11 mouse cellular contexts compared by ENCODE assay signal in the genomic region with DNA sequence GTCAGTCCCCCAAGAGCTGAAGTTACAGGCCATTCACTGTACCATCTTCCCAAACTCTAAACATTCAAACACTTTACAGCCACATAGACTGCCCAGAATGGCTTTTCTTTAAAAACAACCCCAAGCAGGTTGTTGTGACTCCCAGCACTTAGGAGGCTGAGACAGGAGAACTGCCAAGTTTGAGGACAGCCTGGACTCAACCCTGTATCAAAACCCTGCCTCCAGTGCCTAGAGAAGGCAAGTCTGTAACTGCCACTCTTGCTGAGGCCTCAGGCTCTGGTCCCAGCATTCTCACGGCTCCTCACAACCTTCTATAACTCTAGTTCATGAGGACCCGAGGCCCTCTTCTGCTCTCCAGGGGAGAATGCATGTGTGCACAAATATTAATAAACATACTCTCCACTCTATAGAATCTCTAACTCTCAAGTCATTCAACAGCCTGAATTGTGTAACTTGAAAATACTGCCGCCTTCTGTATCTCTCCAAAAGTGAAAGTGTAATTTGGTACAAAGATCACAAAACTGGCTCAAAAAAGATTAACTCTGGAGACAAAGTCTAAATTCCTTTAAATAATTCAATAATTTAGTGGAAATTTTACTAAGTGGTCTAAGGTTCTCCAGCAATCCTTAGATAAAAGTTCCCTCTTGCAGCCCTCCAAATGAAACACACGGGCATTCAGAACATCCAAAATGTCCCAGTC. TPM values are rescaled to one million over a fixed set of nuclear protein-coding genes. Genes with fewer than 3 reads are reported as not detected.
DNase-seq lines count a peak whose midpoint lies in the region; ATAC-seq and TF ChIP-seq lines count a peak whose summit lies in the region.
"Had no signal": no experiment of that assay in that cellular context is flagged by ENCODE, and none has a peak within 500 bp of the region (broad histone marks: within the 10 kb centered on the region; RNA-seq: fewer than 3 reads in every experiment).

No protein-coding gene starts in this region.

- H3K9me3 ChIP-seq in heart, embryonic 15.5 days (replicated peaks) = no peaks in the 10 kb centered on the region
- no peaks in the 10 kb centered on the region for H3K9me3 ChIP-seq in midbrain, embryonic 13.5 days
- H3K9me3 ChIP-seq in midbrain, embryonic 11.5 days (ENCODE audit: control insufficient read depth, low read length) = no peaks in the 10 kb centered on the region
- H3K9me3 ChIP-seq: limb, embryonic 15.5 days had no signal

- ATAC-seq in heart, embryonic 15.5 days (replicated peaks; ENCODE audit: insufficient number of reproducible peaks, insufficient read depth, low FRiP score, low read depth) = no peak
- ATAC-seq in midbrain, embryonic 13.5 days = no peak
- ATAC-seq in midbrain, embryonic 11.5 days (ENCODE audit: low FRiP score) = no peak

- no peak for DNase-seq in heart, adult 18-20 months
- DNase-seq in midbrain, embryonic 11.5 days (ENCODE audit: low spot score, missing footprints) = no peak
- DNase-seq in naive thymus-derived CD4-positive, alpha-beta T cell, adult 2 months (ENCODE audit: low read depth) = peak; percentile 43
- DNase-seq in left cerebral cortex, adult 2 months (ENCODE audit: extremely low spot score in 1 of 2, low spot score in 2 of 2) = no peak
- DNase-seq: gastrocnemius, postnatal 10 days; right cerebral cortex, postnatal 25 days; thymus, postnatal 4 days had no signal

- H3K27me3 ChIP-seq in heart, embryonic 15.5 days = no peaks in the 10 kb centered on the region
- no peaks in the 10 kb centered on the region for H3K27me3 ChIP-seq in midbrain, embryonic 13.5 days
- no peaks in the 10 kb centered on the region for H3K27me3 ChIP-seq in midbrain, embryonic 11.5 days (ENCODE audit: control insufficient read depth, insufficient read depth, low read length)
- H3K27me3 ChIP-seq: limb, embryonic 15.5 days had no signal

- peak overlapping the region; percentile 15; the same call in 1 of the 2 replicates for H3K4me2 ChIP-seq in heart, embryonic 15.5 days
- 0 out of 2 replicates have a peak overlapping the region, but pooled peaks have one; percentile 4 for H3K4me2 ChIP-seq in midbrain, embryonic 13.5 days (replicated peaks)
- H3K4me2 ChIP-seq in midbrain, embryonic 11.5 days = no peak overlapping the region
- H3K4me2 ChIP-seq: limb, embryonic 15.5 days had no signal

- H3K36me3 ChIP-seq in heart, embryonic 15.5 days = no peaks in the 10 kb centered on the region
- no peaks in the 10 kb centered on the region for H3K36me3 ChIP-seq in midbrain, embryonic 13.5 days
- H3K36me3 ChIP-seq in midbrain, embryonic 11.5 days (ENCODE audit: control insufficient read depth, insufficient read depth, low read length) = no peaks in the 10 kb centered on the region
- H3K36me3 ChIP-seq: limb, embryonic 15.5 days had no signal

- no peak for TF ChIP-seq CTCF in left cerebral cortex, adult 2 months (IDR thresholded peaks at IDR 0.05)

- peaks cover 27% of the 10 kb centered on the region for H3K4me1 ChIP-seq in heart, embryonic 15.5 days (replicated peaks)
- peaks cover 40% of the 10 kb centered on the region for H3K4me1 ChIP-seq in midbrain, embryonic 13.5 days (replicated peaks)
- peaks cover 10% of the 10 kb centered on the region for H3K4me1 ChIP-seq in midbrain, embryonic 11.5 days (ENCODE audit: control insufficient read depth, insufficient read depth, low read length)
- peaks cover 11% of the 10 kb centered on the region for H3K4me1 ChIP-seq in brown adipose tissue, adult 24 weeks (ENCODE audit: control insufficient read depth, insufficient read depth, insufficient read length, low read length)

- no peak overlapping the region for H3K27ac ChIP-seq in heart, embryonic 15.5 days
- H3K27ac ChIP-seq in midbrain, embryonic 13.5 days = no peak overlapping the region
- H3K27ac ChIP-seq in midbrain, embryonic 11.5 days (ENCODE audit: low read depth, low read length) = no peak overlapping the region
- H3K27ac ChIP-seq in brown adipose tissue, adult 24 weeks (replicated peaks; ENCODE audit: low read depth, low read length) = 0 out of 2 replicates have a peak overlapping the region, but pooled peaks have one; percentile 28
- no peak overlapping the region for H3K27ac ChIP-seq in left cerebral cortex, adult 2 months
- H3K27ac ChIP-seq: limb, embryonic 15.5 days had no signal

- 66% methylated on average over 4 of the region's 4 CpGs for WGBS in heart, embryonic 15.5 days
- WGBS in midbrain, embryonic 13.5 days = 81% methylated on average over 4 of the region's 4 CpGs
- 92% methylated on average over 4 of the region's 4 CpGs for WGBS in midbrain, embryonic 11.5 days

- H3K9ac ChIP-seq in heart, embryonic 15.5 days = no peak overlapping the region
- no peak overlapping the region for H3K9ac ChIP-seq in midbrain, embryonic 13.5 days (replicated peaks)
- no peak overlapping the region for H3K9ac ChIP-seq in midbrain, embryonic 11.5 days (ENCODE audit: low read length)
- H3K9ac ChIP-seq: limb, embryonic 15.5 days had no signal

- no peak overlapping the region for H3K4me3 ChIP-seq in heart, embryonic 15.5 days
- H3K4me3 ChIP-seq in midbrain, embryonic 13.5 days (replicated peaks) = 0 out of 2 replicates have a peak overlapping the region, but pooled peaks have one; percentile 7
- no peak overlapping the region for H3K4me3 ChIP-seq in midbrain, embryonic 11.5 days (ENCODE audit: low read depth, low read length)
- no peak overlapping the region for H3K4me3 ChIP-seq in brown adipose tissue, adult 24 weeks (ENCODE audit: insufficient read depth, low read depth, low read length)
- H3K4me3 ChIP-seq in left cerebral cortex, adult 2 months = no peak overlapping the region
- H3K4me3 ChIP-seq: limb, embryonic 15.5 days had no signal

- intact Hi-C loops in left cerebral cortex, adult 2 months (cut with DNase I) = loop anchor here (5.0 kb wide), 2 partner anchors 44 to 244 kb away; partner anchors contain the start of genes Hsf2bp and Rrp1b

RNA-seq across cellular contexts. Expression of gene Brd4, which starts 2.8 kb away (rescaled TPM):
- 48.8 and 66.7 TPM in 2 replicates for polyA plus RNA-seq in heart, embryonic 15.5 days (2015; fragmentation: Nextera tagmentation; extraction: Ambion mirVana)
- total RNA-seq in heart, adult 18-20 months (2021) = 10 to 100 TPM; 43.6 to 55.5 TPM
- 90.2 and 95.8 TPM in 2 replicates for polyA plus RNA-seq in midbrain, embryonic 13.5 days (2015; fragmentation: Nextera tagmentation; extraction: Ambion mirVana)
- 82.8 and 97.9 TPM in 2 replicates for polyA plus RNA-seq in midbrain, embryonic 11.5 days (2014; fragmentation: Nextera tagmentation; extraction: Ambion mirVana)
- polyA plus RNA-seq in brown adipose tissue, adult 24 weeks (2012; ENCODE audit: insufficient read depth, insufficient read length, missing spikeins) = 19.2 and 20.7 TPM in 2 replicates
- total RNA-seq in left cerebral cortex, adult 2 months (2021) = 100 to 1,000 TPM; 121 to 138 TPM

RNA-seq across cellular contexts. Expression of gene Akap8, which starts 39.3 kb away (rescaled TPM):
- polyA plus RNA-seq in heart, embryonic 15.5 days (2015; fragmentation: Nextera tagmentation; extraction: Ambion mirVana) = 64.8 and 74.3 TPM in 2 replicates
- 10 to 100 TPM; 40.2 to 44.3 TPM for total RNA-seq in heart, adult 18-20 months (2021)
- 116 and 121 TPM in 2 replicates for polyA plus RNA-seq in midbrain, embryonic 13.5 days (2015; fragmentation: Nextera tagmentation; extraction: Ambion mirVana)
- polyA plus RNA-seq in midbrain, embryonic 11.5 days (2014; fragmentation: Nextera tagmentation; extraction: Ambion mirVana) = 53.0 and 55.4 TPM in 2 replicates
- 20.9 and 26.8 TPM in 2 replicates for polyA plus RNA-seq in brown adipose tissue, adult 24 weeks (2012; ENCODE audit: insufficient read depth, insufficient read length, missing spikeins)
- total RNA-seq in left cerebral cortex, adult 2 months (2021) = 100 to 1,000 TPM in 1 of 2 experiments, 10 to 100 TPM in 1; 99.6 to 110 TPM
